Mouse (Mus musculus) lung, embryonic 15.5 days (tissue): ENCODE measurements at regions not wholly inside any gene's neighbourhood (a gene's known extent, or its start where the extent isn't known, plus 50 kb on each side); places are given as distances from the start of the nearest gene placed in this dataset.

Experiments
- ATAC-seq: fragments of 200-750 bp; cut with Nextera tagmentation; 2 replicates; pipeline ENCODE4 v1.8.0; 2017; ENCODE audit warnings: moderate number of reproducible peaks, borderline replicate concordance; ENCODE audit not compliant: low FRiP score, low TSS enrichment; ENCODE audit errors: extremely low read depth
- H3K27ac ChIP-seq: fragments of 300-500 bp; sonication (generic); 2 replicates; pipeline ENCODE4 v1.5.1; 2015; ENCODE audit warnings: moderate library complexity, mild to moderate bottlenecking, inconsistent platforms
- H3K27me3 ChIP-seq: fragments of 300-500 bp; sonication (generic); 2 replicates; pipeline ENCODE4 v1.6.1; 2015; ENCODE audit warnings: inconsistent platforms
- H3K36me3 ChIP-seq: fragments of 300-500 bp; sonication (generic); 2 replicates; pipeline ENCODE4 v1.6.1; 2015; ENCODE audit warnings: inconsistent platforms
- H3K4me1 ChIP-seq: fragments of 300-500 bp; sonication (generic); 2 replicates; pipeline ENCODE4 v1.6.1; 2015; ENCODE audit warnings: inconsistent platforms
- H3K4me2 ChIP-seq: fragments of 300-500 bp; sonication (generic); 2 replicates; pipeline ENCODE4 v1.6.1; 2015; ENCODE audit warnings: inconsistent platforms, mild to moderate bottlenecking, moderate library complexity
- H3K4me3 ChIP-seq: fragments of 300-500 bp; sonication (generic); 2 replicates; pipeline ENCODE4 v1.5.1; 2015; ENCODE audit warnings: mild to moderate bottlenecking, inconsistent platforms
- H3K9ac ChIP-seq: fragments of 300-500 bp; sonication (generic); 2 replicates; pipeline ENCODE4 v1.6.1; 2015; ENCODE audit warnings: inconsistent platforms
- H3K9me3 ChIP-seq: fragments of 300-500 bp; sonication (generic); 2 replicates; pipeline ENCODE4 v1.6.1; 2016; ENCODE audit warnings: inconsistent platforms
- whole genome bisulfite sequencing: fragments of 180-500 bp; shearing (Covaris S2); methylation state at CpG from one replicate; pipeline ENCODE4 v1.1.7; 2015; 5-methylcytosine and 5-hydroxymethylcytosine counted together

DNA sequence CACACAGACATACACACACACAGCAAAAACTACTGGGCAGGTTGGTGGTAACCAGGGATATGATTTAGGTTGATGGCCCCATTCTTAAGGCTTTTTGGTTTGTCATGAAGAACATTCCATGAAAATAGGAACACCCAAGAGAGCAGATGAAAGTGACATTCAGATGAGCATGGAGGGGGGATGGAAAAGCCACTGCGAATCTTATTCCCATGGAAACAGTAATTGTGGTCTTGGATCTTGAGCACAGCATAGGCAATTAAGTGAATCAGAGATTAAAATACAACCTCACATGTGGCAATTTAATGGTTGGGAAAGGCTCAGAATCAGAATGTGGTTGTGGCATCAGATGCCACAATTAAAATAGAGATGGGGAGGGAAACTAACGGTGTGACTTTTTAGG, 537.6 kb upstream of the Auts2 start:
- Histone ChIP-seq H3K36me3 (no peaks in the 10 kb centered on the region), H3K4me2 (no peak overlapping the region), H3K4me3 (no peak overlapping the region), H3K4me1 (no peaks in the 10 kb centered on the region), H3K27me3 (no peaks in the 10 kb centered on the region), H3K9ac (no peak overlapping the region), H3K9me3 (no peaks in the 10 kb centered on the region), H3K27ac (no peak overlapping the region)
- ATAC-seq: no peak
- WGBS: 83% methylated on average over 2 of the region's 2 CpGs

- Histone ChIP-seq H3K36me3 (no peaks in the 10 kb centered on the region), H3K27ac (no peak overlapping the region), H3K27me3 (no peaks in the 10 kb centered on the region), H3K4me2 (no peak overlapping the region), H3K9me3 (no peaks in the 10 kb centered on the region), H3K4me3 (no peak overlapping the region), H3K9ac (no peak overlapping the region), H3K4me1 (no peaks in the 10 kb centered on the region)
- WGBS: 67% methylated on average over 3 of the region's 3 CpGs
- ATAC-seq: no peak
Observed at GRCm38 (mm10) chr5:133078916-133079315, 535.8 kb upstream of the Auts2 start.

- no peak overlapping the region for H3K4me2 ChIP-seq
- no peaks in the 10 kb centered on the region for H3K9me3 ChIP-seq
- no peak overlapping the region for H3K27ac ChIP-seq
- no peak for ATAC-seq
- 53% methylated on average over 4 of the region's 4 CpGs for WGBS
- no peaks in the 10 kb centered on the region for H3K27me3 ChIP-seq
- H3K9ac ChIP-seq: no peak overlapping the region
- 0 out of 2 replicates have a peak, but pooled peaks cover 3% of the 10 kb centered on the region for H3K4me1 ChIP-seq
- no peaks in the 10 kb centered on the region for H3K36me3 ChIP-seq
- H3K4me3 ChIP-seq: no peak overlapping the region
Observed at GRCm38 (mm10) chr5:133078390-133078789, 535.2 kb upstream of the Auts2 start.

DNA sequence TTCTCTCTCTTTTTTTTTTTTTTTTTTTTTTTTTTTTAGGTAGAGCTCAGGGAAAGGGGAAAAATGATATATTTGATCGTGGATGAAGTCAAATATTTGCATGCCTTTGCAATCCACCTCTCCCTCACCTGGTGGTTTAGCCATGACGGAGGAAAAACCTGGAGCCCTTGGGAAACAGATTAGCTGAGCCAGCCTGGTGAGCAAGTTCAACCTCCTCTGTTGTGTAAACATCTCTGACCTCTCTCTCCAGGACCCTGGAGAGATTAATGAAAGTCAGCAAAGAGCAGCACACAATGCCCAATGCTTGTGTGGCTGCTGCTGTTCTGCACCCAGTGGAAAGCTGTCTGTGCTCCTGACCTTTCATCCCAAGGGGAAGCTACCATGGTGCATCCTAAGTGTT, 530.2 kb upstream of the Auts2 start:
- Histone ChIP-seq H3K4me1 (peaks cover 7% of the 10 kb centered on the region; the same call in 1 of the 2 replicates), H3K4me2 (no peak overlapping the region), H3K4me3 (no peak overlapping the region), H3K9me3 (no peaks in the 10 kb centered on the region), H3K27me3 (no peaks in the 10 kb centered on the region), H3K27ac (no peak overlapping the region), H3K36me3 (no peaks in the 10 kb centered on the region), H3K9ac (no peak overlapping the region)
- WGBS: 16% methylated on average over 2 of the region's 2 CpGs
- no peak for ATAC-seq

- H3K9ac ChIP-seq: no peak overlapping the region
- H3K27ac ChIP-seq: no peak overlapping the region
- H3K4me1 ChIP-seq: peaks cover 7% of the 10 kb centered on the region; the same call in 1 of the 2 replicates
- H3K9me3 ChIP-seq: no peaks in the 10 kb centered on the region
- H3K27me3 ChIP-seq: no peaks in the 10 kb centered on the region
- H3K4me3 ChIP-seq: no peak overlapping the region
- no peaks in the 10 kb centered on the region for H3K36me3 ChIP-seq
- no peak overlapping the region for H3K4me2 ChIP-seq
- ATAC-seq: no peak
Observed at GRCm38 (mm10) chr5:133070141-133070540, 527.0 kb upstream of the Auts2 start.

DNA sequence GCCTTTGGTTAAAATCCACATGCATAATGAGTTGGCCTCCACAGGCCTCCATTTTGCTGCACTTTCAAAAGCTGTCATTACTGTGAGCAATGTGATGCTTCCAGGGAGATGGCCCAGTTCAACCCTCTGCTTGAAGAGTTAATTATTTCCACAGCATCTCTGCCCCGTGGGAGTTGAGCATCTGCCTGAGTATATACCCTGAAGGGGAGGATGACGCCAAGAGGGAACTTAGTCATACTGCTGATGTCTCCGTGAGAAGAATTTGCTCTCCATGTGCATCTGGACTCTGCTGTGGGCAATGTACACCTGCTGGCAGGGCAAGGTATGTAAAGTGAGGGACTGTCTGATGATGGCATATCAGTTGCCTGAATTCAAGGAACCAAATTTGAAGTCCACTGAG, 519.3 kb upstream of the Auts2 start:
- Histone ChIP-seq H3K9ac (no peak overlapping the region), H3K4me2 (no peak overlapping the region), H3K4me1 (no peaks in the 10 kb centered on the region), H3K36me3 (no peaks in the 10 kb centered on the region), H3K9me3 (no peaks in the 10 kb centered on the region), H3K27ac (no peak overlapping the region), H3K27me3 (no peaks in the 10 kb centered on the region), H3K4me3 (no peak overlapping the region)
- no peak for ATAC-seq
- WGBS: 80% methylated on average over 3 of the region's 3 CpGs

GRCm38 (mm10) chr5:133047456-133047855, 504.3 kb upstream of the Auts2 start:
- Histone ChIP-seq H3K27me3 (no peaks in the 10 kb centered on the region), H3K4me1 (no peaks in the 10 kb centered on the region), H3K4me3 (no peak overlapping the region), H3K27ac (no peak overlapping the region), H3K36me3 (no peaks in the 10 kb centered on the region), H3K9ac (no peak overlapping the region), H3K4me2 (no peak overlapping the region), H3K9me3 (no peaks in the 10 kb centered on the region)
- 92% methylated on average over 4 of the region's 4 CpGs for WGBS
- no peak for ATAC-seq

DNA sequence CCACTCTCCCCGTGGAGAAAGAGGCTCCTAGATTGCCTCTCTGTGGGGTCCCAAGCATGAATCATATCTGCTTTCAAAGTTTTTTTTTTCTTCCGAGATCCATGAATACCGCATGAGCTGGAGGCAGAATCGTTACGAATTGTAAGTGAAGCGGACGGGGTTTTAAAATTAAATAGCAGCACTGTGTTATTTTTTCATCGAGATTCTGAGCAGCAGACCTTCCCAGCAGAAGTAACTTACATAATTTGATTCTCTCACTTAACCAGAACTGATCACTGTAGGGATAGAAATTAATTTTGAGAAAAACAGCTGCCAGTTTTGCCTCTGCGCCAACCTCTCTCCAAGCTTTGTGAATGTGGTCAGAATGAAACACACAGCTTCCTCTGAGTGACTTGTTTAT, 502.5 kb upstream of the Auts2 start:
- Histone ChIP-seq H3K4me3 (no peak overlapping the region), H3K36me3 (no peaks in the 10 kb centered on the region), H3K27me3 (no peaks in the 10 kb centered on the region), H3K4me1 (no peaks in the 10 kb centered on the region), H3K9me3 (no peaks in the 10 kb centered on the region), H3K9ac (no peak overlapping the region), H3K4me2 (no peak overlapping the region), H3K27ac (no peak overlapping the region)
- no peak for ATAC-seq
- WGBS: 52% methylated on average over 9 of the region's 9 CpGs

GRCm38 (mm10) chr5:133027590-133027989, 484.4 kb upstream of the Auts2 start:
- ATAC-seq: no peak
- WGBS: 84% methylated on average over 4 of the region's 4 CpGs

GRCm38 (mm10) chr5:133025121-133025520, 482.0 kb upstream of the Auts2 start:
- H3K4me2 ChIP-seq: no peak overlapping the region
- no peak overlapping the region for H3K27ac ChIP-seq
- no peaks in the 10 kb centered on the region for H3K4me1 ChIP-seq
- no peaks in the 10 kb centered on the region for H3K36me3 ChIP-seq
- no peak for ATAC-seq
- H3K4me3 ChIP-seq: no peak overlapping the region
- 0 out of 2 replicates have a peak, but pooled peaks cover 4% of the 10 kb centered on the region for H3K9me3 ChIP-seq
- no peak overlapping the region for H3K9ac ChIP-seq
- no peaks in the 10 kb centered on the region for H3K27me3 ChIP-seq
- 76% methylated on average over 4 of the region's 4 CpGs for WGBS

More at GRCm38 (mm10) chr5:133027590-133027989, 484.4 kb upstream of the Auts2 start:
- Histone ChIP-seq H3K36me3 (no peaks in the 10 kb centered on the region), H3K4me3 (no peak overlapping the region), H3K4me2 (no peak overlapping the region), H3K9me3 (0 out of 2 replicates have a peak, but pooled peaks cover 4% of the 10 kb centered on the region), H3K9ac (no peak overlapping the region), H3K27me3 (no peaks in the 10 kb centered on the region), H3K4me1 (no peaks in the 10 kb centered on the region), H3K27ac (no peak overlapping the region)

GRCm38 (mm10) chr5:133020821-133021220, 477.7 kb upstream of the Auts2 start:
- Histone ChIP-seq H3K9ac (no peak overlapping the region), H3K9me3 (no peaks in the 10 kb centered on the region), H3K27me3 (no peaks in the 10 kb centered on the region), H3K36me3 (no peaks in the 10 kb centered on the region), H3K4me2 (no peak overlapping the region), H3K4me3 (no peak overlapping the region), H3K4me1 (no peaks in the 10 kb centered on the region), H3K27ac (no peak overlapping the region)
- ATAC-seq: no peak

DNA sequence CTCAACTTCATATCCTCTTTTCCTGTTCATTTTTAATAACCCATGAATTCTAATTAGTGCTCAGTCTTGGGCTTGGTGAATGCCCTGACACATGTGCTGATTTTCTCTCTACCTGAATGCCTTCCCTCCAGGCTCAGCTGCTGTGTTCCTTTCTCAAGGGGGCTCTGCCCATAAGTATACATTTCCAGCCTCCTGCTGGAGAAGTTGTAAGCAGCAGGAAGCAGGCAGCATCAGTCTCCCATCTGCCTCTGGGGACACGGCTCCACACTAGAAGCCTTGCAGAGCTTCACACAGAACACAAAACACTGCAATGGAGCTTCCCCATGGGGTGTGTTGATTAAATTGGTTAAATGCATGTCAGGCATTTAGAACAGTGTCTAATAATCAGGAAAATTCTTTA, 477.0 kb upstream of the Auts2 start:
- no peak overlapping the region for H3K9ac ChIP-seq
- ATAC-seq: no peak
- no peaks in the 10 kb centered on the region for H3K36me3 ChIP-seq
- H3K4me1 ChIP-seq: no peaks in the 10 kb centered on the region
- H3K9me3 ChIP-seq: no peaks in the 10 kb centered on the region
- no peak overlapping the region for H3K4me3 ChIP-seq
- no peaks in the 10 kb centered on the region for H3K27me3 ChIP-seq
- H3K4me2 ChIP-seq: no peak overlapping the region
- H3K27ac ChIP-seq: no peak overlapping the region
- 42% methylated on average over 1 of the region's 1 CpGs for WGBS
